Mouse (Mus musculus): Measurements from ENCODE around the gene Tmprss6. TPM values are rescaled to one million over a fixed set of nuclear protein-coding genes. Genes with fewer than 3 reads are reported as not detected.
A peak's percentile ranks its signal among the peaks of the same experiment; 100 is the strongest.

Tmprss6 gene
- total RNA-seq, 2 experiments from 2014 or later, result 0.54 to 2.4 TPM

GRCm38 (mm10) chr15:78449131-78449530, 19.3 kb downstream of the Tmprss6 start:
- DNase-seq (ENCODE audit: low spot score in 2 of 2), result no peak

- peak; percentile 97 to 98 for DNase-seq (ENCODE audit: low spot score in 2 of 2)
Observed at GRCm38 (mm10) chr15:78447746-78448535, 20.5 kb downstream of the Tmprss6 start.

GRCm38 (mm10) chr15:78447121-78447520, 21.3 kb downstream of the Tmprss6 start:
- DNase-seq (ENCODE audit: low spot score in 2 of 2), result no peak

GRCm38 (mm10) chr15:78443857-78444256, 24.6 kb downstream of the Tmprss6 start:
- no peak for DNase-seq (ENCODE audit: low spot score in 2 of 2)

GRCm38 (mm10) chr15:78442231-78442630, 26.2 kb downstream of the Tmprss6 start:
- no peak for DNase-seq (ENCODE audit: low spot score in 2 of 2)

- no peak for DNase-seq (ENCODE audit: low spot score in 2 of 2)
Observed at GRCm38 (mm10) chr15:78438973-78439372, 29.5 kb downstream of the Tmprss6 start.

- no peak for DNase-seq (ENCODE audit: low spot score in 2 of 2)
Observed at GRCm38 (mm10) chr15:78438505-78438904, 29.9 kb downstream of the Tmprss6 start.

GRCm38 (mm10) chr15:78438018-78438394, 30.4 kb downstream of the Tmprss6 start:
- DNase-seq (ENCODE audit: low spot score in 2 of 2), result no peak

- peak; percentile 52 to 63 for DNase-seq (ENCODE audit: low spot score in 2 of 2)
Observed at GRCm38 (mm10) chr15:78437237-78438017, 31.0 kb downstream of the Tmprss6 start.

- peak; percentile 88 for DNase-seq (ENCODE audit: low spot score in 2 of 2)
Observed at GRCm38 (mm10) chr15:78436380-78437192, 31.8 kb downstream of the Tmprss6 start.

- no peak for DNase-seq (ENCODE audit: low spot score in 2 of 2)
Observed at GRCm38 (mm10) chr15:78435681-78436080, 32.8 kb downstream of the Tmprss6 start.

GRCm38 (mm10) chr15:78434896-78435520, 33.4 kb downstream of the Tmprss6 start:
- DNase-seq (ENCODE audit: low spot score in 2 of 2), result no peak

GRCm38 (mm10) chr15:78431541-78432121, 36.8 kb downstream of the Tmprss6 start:
- no peak for DNase-seq (ENCODE audit: low spot score in 2 of 2)

- no peak for DNase-seq (ENCODE audit: low spot score in 2 of 2)
Observed at GRCm38 (mm10) chr15:78430874-78431273, 37.6 kb downstream of the Tmprss6 start.

GRCm38 (mm10) chr15:78429871-78430622, 38.4 kb downstream of the Tmprss6 start:
- no peak for DNase-seq (ENCODE audit: low spot score in 2 of 2)

GRCm38 (mm10) chr15:78429139-78429459, 39.3 kb downstream of the Tmprss6 start:
- no peak for DNase-seq (ENCODE audit: low spot score in 2 of 2)

- peak; percentile 66 to 71 for DNase-seq (ENCODE audit: low spot score in 2 of 2)
Observed at GRCm38 (mm10) chr15:78428391-78429138, 39.9 kb downstream of the Tmprss6 start, which contains the start of gene Kctd17. TSS of gene Kctd17 (plus strand) at chr15:78428564.

GRCm38 (mm10) chr15:78425230-78425629, 43.2 kb downstream of the Tmprss6 start:
- DNase-seq (ENCODE audit: low spot score in 2 of 2), result no peak

- no peak for DNase-seq (ENCODE audit: low spot score in 2 of 2)
Observed at GRCm38 (mm10) chr15:78424507-78424906, 43.9 kb downstream of the Tmprss6 start.
